Mouse (Mus musculus) midbrain, embryonic 16.5 days (tissue): ENCODE data around the gene Pdk1. TPM values are rescaled to one million over a fixed set of nuclear protein-coding genes. Genes with fewer than 3 reads are reported as not detected.

Source experiments
- ATAC-seq: fragments of 200-750 bp; cut with Nextera tagmentation; 2 replicates; pipeline ENCODE4 v1.8.0; 2017; ENCODE audit warnings: moderate TSS enrichment
- H3K27ac ChIP-seq: fragments of 300-500 bp; sonication (generic); 2 replicates; pipeline ENCODE4 v1.5.1; 2014; ENCODE audit warnings: mild to moderate bottlenecking, low read length, mixed read lengths
- H3K27me3 ChIP-seq: fragments of 300-500 bp; sonication (generic); 2 replicates; pipeline ENCODE4 v1.6.1; 2014; ENCODE audit warnings: low read depth, low read length, mixed read lengths; ENCODE audit not compliant: control insufficient read depth, insufficient read depth
- H3K36me3 ChIP-seq: fragments of 300-500 bp; sonication (generic); 2 replicates; pipeline ENCODE4 v1.6.1; 2014; ENCODE audit warnings: mild to moderate bottlenecking, low read length, moderate library complexity, mixed read lengths; ENCODE audit not compliant: control insufficient read depth, insufficient read depth
- H3K4me1 ChIP-seq: fragments of 300-500 bp; sonication (generic); 2 replicates; pipeline ENCODE4 v1.6.1; 2014; ENCODE audit warnings: mild to moderate bottlenecking, low read length, mixed read lengths; ENCODE audit not compliant: control insufficient read depth, insufficient read depth
- H3K4me2 ChIP-seq: fragments of 300-500 bp; sonication (generic); 2 replicates; pipeline ENCODE4 v1.6.1; 2014; ENCODE audit warnings: mild to moderate bottlenecking, low read length, mixed read lengths
- H3K4me3 ChIP-seq: fragments of 300-500 bp; sonication (generic); 2 replicates; pipeline ENCODE4 v1.5.1; 2014; ENCODE audit warnings: low read depth, mild to moderate bottlenecking, low read length, moderate library complexity, mixed read lengths
- H3K9ac ChIP-seq: fragments of 300-500 bp; sonication (generic); 2 replicates; pipeline ENCODE4 v1.6.1; 2014; ENCODE audit warnings: low read depth, low read length, mixed read lengths
- H3K9me3 ChIP-seq: fragments of 300-500 bp; sonication (generic); replicated peaks from 2 replicates; pipeline ENCODE4 v1.6.1; 2014; ENCODE audit warnings: mild to moderate bottlenecking, low read length, mixed read lengths; ENCODE audit not compliant: control insufficient read depth, poor library complexity, severe bottlenecking
- WGBS: fragments of 180-500 bp; shearing (Covaris S2); extraction: QIAGEN DNeasy Blood & Tissue Kit; methylation state at CpG from one replicate; pipeline ENCODE4 v1.1.7; 2014; 5-methylcytosine and 5-hydroxymethylcytosine counted together
- polyA plus RNA-seq: library from polyadenylated mRNA; unstranded; fragments of >200 nt; fragmentation: Nextera tagmentation; extraction: Ambion mirVana; gene quantifications from 2 replicates; pipeline ENCODE4 v1.2.1, GENCODE M21; 2015

Pdk1 gene
- 23.9 and 27.7 TPM in 2 replicates for polyA plus RNA-seq

DNA sequence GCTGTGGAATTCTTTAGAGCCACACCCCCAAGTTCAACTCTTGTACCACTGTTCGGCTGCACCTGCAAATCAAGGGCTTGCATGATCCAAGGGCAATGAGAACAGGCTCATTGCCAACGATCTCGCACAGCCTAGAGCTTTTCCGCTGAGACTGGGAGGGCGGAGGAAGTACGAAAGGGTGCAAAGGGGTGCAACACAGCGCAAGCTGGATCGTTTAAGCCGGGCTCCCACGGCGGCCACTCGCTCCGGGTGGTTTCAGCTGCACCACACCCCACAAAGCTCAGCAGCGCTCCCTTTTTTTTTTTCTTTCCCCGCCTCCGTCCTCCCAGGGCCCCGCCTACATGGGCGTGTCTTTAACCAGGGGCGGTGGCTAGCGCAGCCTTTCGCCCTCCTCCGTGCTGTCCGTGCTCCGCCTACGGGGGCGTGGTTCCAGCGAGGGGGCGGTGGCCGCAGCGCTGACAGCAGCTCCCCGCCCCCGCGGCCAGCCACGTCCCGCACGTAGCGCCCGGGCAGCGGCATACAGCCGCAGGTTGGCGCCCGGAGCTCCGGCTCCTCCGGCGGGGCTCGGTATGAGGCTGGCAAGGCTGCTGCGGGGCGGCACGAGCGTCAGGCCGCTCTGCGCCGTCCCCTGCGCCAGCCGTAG is at the start of gene Pdk1:
Pdk1 (plus strand) TSS at position 424 of the 643 bp plus-strand sequence.
- peak; percentile 97 for ATAC-seq
- peak within 1 kb of the TSS; percentile 82 for H3K4me3 ChIP-seq
- no peaks in the 10 kb centered on the region for H3K9me3 ChIP-seq
- peak within 1 kb of the TSS; percentile 88 for H3K4me2 ChIP-seq
- no peaks in the 10 kb centered on the region for H3K27me3 ChIP-seq
- under 1% methylated on average over 53 of the region's 55 CpGs for WGBS
- peak within 1 kb of the TSS; percentile 77 for H3K9ac ChIP-seq
- H3K27ac ChIP-seq: peak within 1 kb of the TSS; percentile 85
- peaks cover 5% of the 10 kb centered on the region; the same call in 1 of the 2 replicates for H3K4me1 ChIP-seq
- no peaks in the 10 kb centered on the region for H3K36me3 ChIP-seq

DNA sequence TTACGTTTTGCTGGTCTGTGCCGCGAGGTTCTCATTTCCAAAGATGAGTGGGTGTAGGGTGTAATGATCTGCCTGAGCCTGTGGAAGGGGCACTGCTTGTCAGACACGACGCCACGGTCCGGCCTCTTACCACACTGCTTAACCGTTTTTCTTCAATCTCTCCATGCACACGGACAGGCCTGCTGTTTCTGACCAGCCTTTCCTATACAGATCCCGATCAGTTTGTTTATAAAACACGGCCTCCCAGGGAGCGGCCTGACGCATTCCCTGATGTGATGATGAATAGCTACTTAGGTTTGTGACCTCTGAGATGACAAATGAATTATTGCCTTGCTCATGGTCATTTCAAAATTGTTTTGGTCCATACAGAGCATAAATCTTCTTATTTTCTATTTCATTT is 48.9 kb upstream of the Pdk1 start:
- Histone ChIP-seq H3K27me3 (no peaks in the 10 kb centered on the region), H3K9me3 (no peaks in the 10 kb centered on the region), H3K9ac (no peak overlapping the region), H3K27ac (no peak overlapping the region), H3K4me3 (no peak overlapping the region), H3K36me3 (no peaks in the 10 kb centered on the region), H3K4me2 (no peak overlapping the region), H3K4me1 (no peaks in the 10 kb centered on the region)
- 75% methylated on average over 13 of the region's 13 CpGs for WGBS
- no peak for ATAC-seq

DNA sequence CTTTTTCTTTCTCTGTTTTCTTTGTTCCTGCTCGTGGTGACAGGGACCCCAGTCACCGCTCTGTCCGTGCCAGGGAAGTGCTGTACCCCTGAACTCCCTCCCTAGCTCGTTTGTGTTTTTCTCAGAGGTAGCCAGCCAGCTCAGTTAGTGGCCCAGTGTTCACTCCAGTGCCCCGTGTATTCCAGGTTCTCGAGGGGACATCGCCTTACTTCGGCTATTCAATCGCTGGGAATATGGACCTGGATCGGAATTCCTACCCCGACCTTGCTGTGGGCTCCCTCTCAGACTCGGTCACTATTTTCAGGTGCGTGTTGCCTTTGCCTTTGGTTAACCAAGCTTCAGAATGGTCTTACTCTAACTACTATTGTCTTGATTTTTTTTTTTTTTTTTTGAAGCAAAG is 45.3 kb upstream of the Pdk1 start:
- H3K9me3 ChIP-seq: no peaks in the 10 kb centered on the region
- H3K36me3 ChIP-seq: no peaks in the 10 kb centered on the region
- ATAC-seq: no peak
- no peak overlapping the region for H3K4me3 ChIP-seq
- no peaks in the 10 kb centered on the region for H3K27me3 ChIP-seq
- H3K27ac ChIP-seq: no peak overlapping the region
- H3K4me1 ChIP-seq: no peaks in the 10 kb centered on the region
- no peak overlapping the region for H3K9ac ChIP-seq
- H3K4me2 ChIP-seq: no peak overlapping the region
- WGBS: 87% methylated on average over 13 of the region's 13 CpGs

GRCm38 (mm10) chr2:71828928-71829327 is 44.1 kb upstream of the Pdk1 start:
- no peaks in the 10 kb centered on the region for H3K9me3 ChIP-seq
- H3K4me1 ChIP-seq: no peaks in the 10 kb centered on the region
- H3K27ac ChIP-seq: no peak overlapping the region
- H3K27me3 ChIP-seq: no peaks in the 10 kb centered on the region
- H3K4me2 ChIP-seq: no peak overlapping the region
- 65% methylated on average over 11 of the region's 11 CpGs for WGBS
- no peaks in the 10 kb centered on the region for H3K36me3 ChIP-seq
- ATAC-seq: no peak
- H3K9ac ChIP-seq: no peak overlapping the region
- H3K4me3 ChIP-seq: no peak overlapping the region

GRCm38 (mm10) chr2:71833626-71834025 is 39.4 kb upstream of the Pdk1 start:
- WGBS: 90% methylated on average over 6 of the region's 6 CpGs
- no peak for ATAC-seq

DNA sequence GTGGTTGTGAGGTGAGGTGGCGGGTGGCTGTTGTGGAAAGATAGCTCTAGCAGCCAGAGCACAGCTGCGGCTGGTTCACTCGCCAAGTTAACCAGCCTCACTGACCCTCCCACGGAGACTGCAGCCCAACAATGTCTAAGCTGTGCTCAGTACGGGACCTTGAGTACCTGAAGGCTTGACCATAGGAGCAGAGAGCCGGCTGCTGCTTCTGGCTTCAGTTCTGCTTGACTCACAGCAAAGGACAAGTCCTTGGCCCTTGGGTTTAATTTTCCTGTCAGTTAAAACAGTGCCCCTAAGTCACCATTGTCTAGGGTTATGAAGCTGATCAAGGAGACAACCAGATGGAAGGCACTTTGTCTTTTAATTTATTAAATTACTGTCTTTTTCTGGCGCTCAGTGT is 38.7 kb upstream of the Pdk1 start:
- Histone ChIP-seq H3K36me3 (no peaks in the 10 kb centered on the region), H3K27ac (no peak overlapping the region), H3K4me2 (no peak overlapping the region), H3K27me3 (no peaks in the 10 kb centered on the region), H3K9me3 (no peaks in the 10 kb centered on the region), H3K9ac (no peak overlapping the region), H3K4me3 (no peak overlapping the region), H3K4me1 (no peaks in the 10 kb centered on the region)
- no peak for ATAC-seq
- WGBS: 79% methylated on average over 7 of the region's 7 CpGs

More at GRCm38 (mm10) chr2:71833626-71834025, 39.4 kb upstream of the Pdk1 start:
- Histone ChIP-seq H3K27me3 (no peaks in the 10 kb centered on the region), H3K27ac (no peak overlapping the region), H3K4me2 (no peak overlapping the region), H3K4me3 (no peak overlapping the region), H3K9ac (no peak overlapping the region), H3K9me3 (no peaks in the 10 kb centered on the region), H3K36me3 (no peaks in the 10 kb centered on the region), H3K4me1 (no peaks in the 10 kb centered on the region)

DNA sequence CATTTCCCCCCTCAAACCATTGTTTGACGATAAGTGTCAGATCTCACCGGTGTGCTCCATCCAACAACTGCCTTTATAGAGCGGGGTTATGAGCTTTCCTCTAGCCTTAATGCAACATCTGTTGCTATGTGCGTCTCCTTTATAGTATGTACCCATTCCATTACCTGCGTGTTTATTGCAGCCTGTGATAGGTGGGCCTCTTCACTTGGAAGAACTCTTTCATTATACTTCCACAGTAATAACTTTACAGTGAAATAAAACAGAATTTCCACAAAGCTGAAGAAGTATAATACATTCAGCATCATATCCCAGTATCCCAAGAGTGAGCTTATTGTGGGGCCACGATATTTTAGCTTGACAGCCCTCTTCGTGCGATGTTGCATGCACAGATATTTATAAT is 37.5 kb upstream of the Pdk1 start:
- H3K4me1 ChIP-seq: no peaks in the 10 kb centered on the region
- H3K4me2 ChIP-seq: no peak overlapping the region
- WGBS: 94% methylated on average over 8 of the region's 8 CpGs
- no peak for ATAC-seq
- H3K9me3 ChIP-seq: no peaks in the 10 kb centered on the region
- H3K27me3 ChIP-seq: no peaks in the 10 kb centered on the region
- H3K36me3 ChIP-seq: no peaks in the 10 kb centered on the region
- H3K27ac ChIP-seq: no peak overlapping the region
- no peak overlapping the region for H3K4me3 ChIP-seq
- no peak overlapping the region for H3K9ac ChIP-seq

GRCm38 (mm10) chr2:71836232-71836631 is 36.8 kb upstream of the Pdk1 start:
- Histone ChIP-seq H3K4me2 (no peak overlapping the region), H3K9me3 (no peaks in the 10 kb centered on the region), H3K4me1 (no peaks in the 10 kb centered on the region), H3K4me3 (no peak overlapping the region), H3K27me3 (no peaks in the 10 kb centered on the region), H3K9ac (no peak overlapping the region), H3K27ac (no peak overlapping the region), H3K36me3 (no peaks in the 10 kb centered on the region)
- ATAC-seq: no peak
- 96% methylated on average over 4 of the region's 4 CpGs for WGBS

GRCm38 (mm10) chr2:71837261-71837660 is 35.8 kb upstream of the Pdk1 start:
- no peaks in the 10 kb centered on the region for H3K36me3 ChIP-seq
- H3K4me3 ChIP-seq: no peak overlapping the region
- WGBS: 63% methylated on average over 4 of the region's 4 CpGs
- no peak overlapping the region for H3K4me2 ChIP-seq
- no peak for ATAC-seq
- H3K27me3 ChIP-seq: no peaks in the 10 kb centered on the region
- H3K9me3 ChIP-seq: no peaks in the 10 kb centered on the region
- H3K27ac ChIP-seq: no peak overlapping the region
- H3K9ac ChIP-seq: no peak overlapping the region
- no peaks in the 10 kb centered on the region for H3K4me1 ChIP-seq
